Mouse (Mus musculus) ES-E14 (cell line): ENCODE data around the gene Hal.

Experiments used
- HCFC1 ChIP-seq: IDR thresholded peaks from 2 replicates; pipeline ENCODE4 v1.6.1; 2012; ENCODE audit warnings: low read length, inconsistent platforms, borderline replicate concordance; ENCODE audit not compliant: insufficient read depth
- MAFK ChIP-seq: IDR thresholded peaks from 2 replicates; pipeline ENCODE4 v1.6.1; 2014; ENCODE audit warnings: mild to moderate bottlenecking, low read depth, low read length, inconsistent platforms; ENCODE audit not compliant: insufficient read depth

GRCm38 (mm10) chr10:93567841-93568566, 79.4 kb downstream of the Hal start:
- TF ChIP-seq MAFK (no peak), HCFC1 (no peak)
